Mouse (Mus musculus) urinary bladder, postnatal 4 days (tissue): ENCODE data around the gene Nmnat3.

Experiments used
- DNase-seq, 2 experiments: peaks; one replicate each; pipeline ENCODE4 v3.0.0; 2021 to 2022; ENCODE audit warnings: low spot score in 2 of 2

Gene Nmnat3

GRCm38 (mm10) chr9:98311316-98311965, 24.2 kb downstream of the Nmnat3 start:
- DNase-seq, result no peak

GRCm38 (mm10) chr9:98312622-98313374, 25.6 kb downstream of the Nmnat3 start:
- no peak for DNase-seq

GRCm38 (mm10) chr9:98313587-98313986, 26.4 kb downstream of the Nmnat3 start:
- DNase-seq, result no peak

DNA sequence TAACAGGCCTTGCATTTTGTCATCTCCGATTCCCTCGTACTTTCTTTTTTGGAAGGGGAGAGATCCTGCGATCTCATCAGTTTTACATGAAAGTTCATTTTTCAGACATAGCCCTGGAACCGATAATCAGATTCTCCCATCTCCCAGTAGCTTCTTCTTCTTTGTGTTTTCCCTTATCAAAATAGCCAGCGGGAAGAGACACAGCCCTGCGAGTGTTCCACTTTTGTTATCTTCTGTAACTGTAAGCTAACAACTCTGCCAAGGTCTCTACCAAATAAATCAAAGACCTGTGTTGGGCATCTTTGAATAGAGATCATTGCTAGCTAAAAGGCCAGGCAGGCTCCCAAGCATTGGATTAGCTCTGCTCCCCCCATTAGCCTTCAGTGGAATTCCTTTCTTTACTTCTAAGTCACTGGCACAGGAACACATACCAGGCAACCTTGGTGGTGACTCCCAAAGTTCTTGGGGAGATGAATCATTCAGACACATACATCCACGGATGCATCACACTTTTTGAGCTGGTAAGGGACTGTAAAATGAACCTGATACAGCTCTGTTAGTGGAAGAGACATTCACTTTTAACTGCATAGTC, 26.9 kb downstream of the Nmnat3 start:
- no peak for DNase-seq

DNA sequence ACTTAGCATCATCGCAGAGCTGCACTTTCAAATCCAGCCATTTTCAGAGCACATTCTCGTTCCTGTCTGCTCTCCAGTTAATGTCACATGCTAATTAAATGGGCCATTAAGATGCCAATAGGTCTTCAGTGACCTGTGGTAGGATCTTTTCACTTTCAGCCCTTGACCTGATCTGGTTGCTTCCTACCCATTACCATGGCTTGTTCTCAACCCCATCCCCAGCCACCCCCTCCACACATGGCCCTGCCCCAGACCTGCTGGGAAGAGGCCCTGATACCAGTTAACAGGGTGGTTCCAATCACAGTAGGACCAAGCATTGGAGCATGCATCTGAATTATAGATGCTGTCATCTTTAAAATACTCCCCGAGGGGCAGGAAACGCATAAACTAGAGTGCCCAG, 30.7 kb downstream of the Nmnat3 start:
- DNase-seq, result no peak

DNA sequence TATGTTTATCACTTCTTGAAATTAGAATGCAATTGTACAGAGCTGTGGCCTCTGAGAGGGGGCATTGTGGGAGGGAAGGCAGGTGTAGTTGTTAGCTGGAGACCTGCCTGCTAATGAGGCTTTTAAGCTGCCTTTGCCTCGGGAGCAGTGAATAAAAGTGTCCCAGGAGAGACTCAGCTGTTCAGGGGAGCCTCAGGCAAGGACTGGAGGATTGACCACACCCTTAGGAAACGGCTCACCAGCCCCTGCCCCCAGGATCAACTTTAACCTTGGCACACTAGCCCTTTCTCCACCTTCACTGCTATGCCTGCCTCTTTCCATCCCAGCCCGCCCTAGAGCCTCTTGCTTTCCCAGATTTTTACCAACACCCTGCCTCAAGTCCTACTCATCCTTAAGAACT, 31.6 kb downstream of the Nmnat3 start:
- no peak for DNase-seq

DNA sequence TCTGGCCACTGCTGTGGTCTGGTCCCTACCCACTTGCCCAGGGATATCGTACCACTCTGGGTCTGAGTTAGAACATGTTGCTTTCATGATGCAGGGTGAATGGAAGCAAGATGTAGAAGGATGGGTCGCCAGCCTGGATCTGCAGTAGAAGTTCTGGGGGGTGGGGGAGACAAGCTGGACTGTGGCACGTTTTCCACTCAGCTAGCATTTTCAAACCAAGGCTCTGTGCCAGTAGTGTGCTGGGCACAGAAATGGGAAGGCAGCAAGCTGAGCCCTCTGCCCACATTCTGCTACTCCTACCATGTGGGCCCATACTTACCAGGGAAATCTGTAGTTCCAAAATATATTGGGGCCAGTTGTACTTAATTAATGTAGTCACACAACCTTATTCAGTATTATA, 33.5 kb downstream of the Nmnat3 start:
- DNase-seq, result no peak

GRCm38 (mm10) chr9:98326088-98326487, 38.9 kb downstream of the Nmnat3 start:
- DNase-seq, result no peak

DNA sequence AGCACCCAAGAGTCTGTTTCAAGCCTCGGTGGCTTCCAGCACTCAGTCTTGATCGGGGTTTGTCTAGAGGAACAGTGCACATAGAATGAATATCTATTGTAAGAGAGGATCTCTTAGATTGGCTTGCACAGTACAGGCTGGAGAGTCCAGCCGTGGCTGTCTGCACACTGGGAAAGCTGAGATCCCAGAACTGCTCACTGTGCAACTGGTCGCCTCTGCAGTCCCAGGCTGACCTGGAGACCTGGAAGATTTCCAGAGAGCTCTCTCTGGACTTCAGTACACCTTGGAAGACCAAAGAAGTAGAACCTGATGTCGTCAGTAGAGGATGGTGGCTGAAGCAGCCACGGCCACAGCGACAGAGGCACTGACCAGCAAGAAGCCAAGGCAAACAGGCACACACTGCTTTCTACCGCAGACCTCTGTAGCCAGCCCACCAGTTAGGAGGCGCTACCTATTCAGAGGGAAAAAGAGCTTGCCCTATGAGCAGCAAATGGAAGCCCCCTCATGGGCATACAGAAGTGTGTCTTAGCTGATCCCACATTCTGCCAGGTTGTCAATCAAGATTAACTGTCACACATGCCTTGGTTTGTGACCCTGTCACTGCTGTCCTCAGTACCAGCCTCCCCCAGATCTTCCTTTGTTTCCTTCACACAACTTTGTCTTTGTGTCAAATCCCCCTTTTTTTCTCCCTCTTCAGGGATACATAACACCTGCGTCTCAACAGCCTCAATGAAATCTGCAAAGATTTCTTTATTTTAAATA, 41.4 kb downstream of the Nmnat3 start:
- DNase-seq, result no peak

GRCm38 (mm10) chr9:98329274-98330105, 42.3 kb downstream of the Nmnat3 start:
- DNase-seq, result peak in 1 of 2 experiments; percentile 48

DNA sequence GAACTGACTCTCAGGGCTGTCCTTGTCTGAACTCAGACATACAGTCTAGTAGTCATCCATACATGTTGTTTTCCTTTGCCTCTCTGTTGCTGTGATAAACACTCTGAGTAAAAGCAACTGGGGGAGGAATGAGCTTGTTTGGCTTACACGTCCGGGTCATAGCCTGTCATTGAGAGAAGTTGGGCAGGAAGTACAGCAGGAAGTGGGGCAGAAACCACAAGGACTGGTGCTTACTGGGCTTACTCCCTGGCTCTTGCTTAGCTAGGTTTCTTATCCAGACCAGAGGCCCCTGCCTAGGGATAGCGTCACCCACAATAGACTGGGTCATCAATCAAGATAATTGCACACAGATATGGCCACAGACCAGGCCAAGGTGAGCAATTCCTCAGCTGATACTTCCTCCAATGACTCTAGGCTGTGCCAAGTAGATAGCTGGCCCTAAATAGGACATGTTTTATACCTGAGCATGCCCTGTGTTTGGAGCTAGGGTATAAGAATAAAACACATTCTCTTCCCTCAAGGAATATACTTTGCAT, 46.1 kb downstream of the Nmnat3 start:
- no peak for DNase-seq

DNA sequence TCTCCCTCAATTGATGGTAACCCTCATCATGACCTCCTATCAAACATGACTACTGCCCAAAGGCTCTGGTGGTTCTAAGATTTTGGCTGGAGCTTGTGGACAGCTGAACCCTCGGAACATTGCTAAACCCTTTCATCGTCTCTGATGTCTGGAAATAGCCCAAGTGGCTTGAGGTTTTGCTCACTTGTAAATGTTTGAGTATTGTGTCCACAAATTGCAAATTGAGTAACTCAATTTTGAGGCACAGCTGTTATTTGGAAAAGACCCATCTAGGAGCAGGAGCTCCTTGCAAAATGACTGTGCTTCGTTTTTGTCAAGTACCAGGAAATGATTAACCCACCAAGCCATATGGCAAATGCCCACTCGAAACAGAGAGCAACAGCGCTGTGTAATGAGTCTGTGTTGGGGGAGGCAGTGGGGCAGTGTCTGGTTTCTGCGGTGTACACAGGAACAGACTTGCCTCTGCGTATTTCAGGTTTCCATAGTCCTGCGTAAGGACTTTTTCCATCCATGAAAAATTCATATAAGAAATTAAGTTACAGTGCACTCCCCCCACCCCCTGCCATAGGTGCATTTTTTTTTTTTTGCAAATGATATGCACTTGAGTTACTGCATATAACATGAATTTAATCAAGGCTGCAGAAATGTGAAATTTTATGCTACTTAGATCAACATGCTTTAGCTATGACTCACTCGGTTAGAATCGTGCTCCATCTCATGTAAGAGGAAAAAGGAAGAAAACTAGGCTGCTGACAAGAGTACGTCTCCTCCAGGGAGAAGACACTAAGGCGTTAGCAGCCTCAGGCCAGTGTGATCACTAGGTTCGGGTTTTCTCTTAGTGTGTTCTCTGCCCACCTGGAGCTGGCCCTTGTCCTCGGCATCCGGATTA, 50.9 kb downstream of the Nmnat3 start:
- no peak for DNase-seq

- DNase-seq, result no peak
Observed at GRCm38 (mm10) chr9:98339971-98340370, 52.7 kb downstream of the Nmnat3 start.

DNA sequence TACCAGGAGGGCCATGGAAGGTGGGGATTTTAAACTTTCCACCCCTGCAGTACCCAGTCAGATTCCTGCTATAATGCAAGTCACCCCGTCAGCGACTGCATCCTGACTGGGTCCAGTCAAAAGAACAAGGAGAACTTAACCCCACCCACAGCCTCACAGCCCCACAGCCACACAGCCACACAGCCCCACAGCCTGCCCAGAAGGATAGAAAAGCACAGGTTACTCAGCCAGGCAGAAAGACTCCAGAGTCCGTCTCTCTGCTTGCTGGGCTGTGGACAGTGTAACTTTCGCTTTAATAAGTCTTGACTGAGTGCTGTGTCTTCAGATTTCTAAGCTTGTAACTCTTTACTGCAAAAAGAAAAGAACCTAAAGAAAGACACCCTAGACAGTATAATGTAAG, 53.2 kb downstream of the Nmnat3 start:
- DNase-seq, result no peak

DNA sequence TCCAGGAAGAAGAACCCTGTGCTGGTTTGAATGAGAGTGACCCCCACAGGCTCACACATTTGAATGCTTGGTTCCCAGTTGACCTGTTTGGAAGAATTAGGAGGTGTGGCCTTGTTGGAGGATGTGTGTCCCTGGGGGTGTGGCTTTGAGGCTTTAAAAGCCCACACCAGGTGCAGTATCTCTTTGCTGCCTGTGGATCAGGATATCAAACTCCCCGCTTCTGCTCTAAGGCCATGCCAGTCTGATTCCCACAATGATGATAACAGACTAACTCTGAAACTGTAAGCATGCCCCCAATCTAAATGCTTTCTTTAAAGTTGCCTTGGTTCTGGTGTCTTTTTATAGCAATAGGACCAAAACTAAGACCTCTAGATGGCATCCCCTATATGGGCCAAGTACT, 58.6 kb downstream of the Nmnat3 start:
- no peak for DNase-seq

DNA sequence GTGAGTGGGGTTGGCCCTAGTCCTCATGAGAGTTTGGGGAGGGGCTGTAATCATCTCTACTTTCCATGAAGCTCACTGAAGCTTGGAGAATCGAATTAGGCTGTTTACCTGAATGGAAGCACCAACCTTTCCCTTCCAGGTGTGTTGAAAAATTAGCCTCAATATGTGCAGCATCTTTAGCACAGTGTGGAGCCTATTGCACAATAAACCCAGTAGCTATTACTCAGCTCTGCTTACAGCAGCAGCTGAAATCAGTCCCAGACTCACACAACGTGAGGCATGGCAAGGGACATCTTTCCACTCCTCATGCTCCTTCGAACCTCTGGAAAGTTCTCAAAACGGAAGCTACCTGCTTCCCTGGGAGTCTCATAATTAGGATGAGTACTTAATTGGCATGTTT, 59.0 kb downstream of the Nmnat3 start:
- no peak for DNase-seq

DNA sequence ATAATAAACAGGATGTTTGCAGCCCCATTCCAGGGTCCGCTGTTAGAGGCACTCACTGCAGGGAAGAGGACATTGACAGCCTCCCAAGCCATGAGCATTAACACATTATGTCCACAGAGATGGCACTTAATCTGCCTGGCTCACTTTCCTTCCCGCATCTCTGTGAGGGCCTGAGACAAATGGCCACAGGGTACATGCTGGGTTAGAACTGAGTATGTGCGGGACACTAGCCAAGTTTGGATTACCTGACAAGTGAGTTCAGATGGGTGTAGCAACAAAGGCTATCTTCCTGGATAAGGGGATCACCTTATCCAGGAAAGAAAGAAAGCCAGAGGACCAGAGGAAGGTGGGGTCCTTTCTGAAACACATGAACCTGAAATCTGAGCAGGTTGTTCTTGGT, 59.8 kb downstream of the Nmnat3 start:
- no peak for DNase-seq

- no peak for DNase-seq
Observed at GRCm38 (mm10) chr9:98350318-98351144, 63.3 kb downstream of the Nmnat3 start.

GRCm38 (mm10) chr9:98352332-98352731, 65.1 kb downstream of the Nmnat3 start:
- DNase-seq, result no peak
